Mouse (Mus musculus): Measurements from ENCODE around the gene Gm21750. TPM values are rescaled to one million over a fixed set of nuclear protein-coding genes. Genes with fewer than 3 reads are reported as not detected.
"Not testable (repeated sequence)": the region's sequence is repeated elsewhere in the genome, so short reads cannot be mapped to it uniquely, and the experiment has no call there.

Gene Gm21750
- not detected in 2 replicates for total RNA-seq (2017)

- not testable (repeated sequence) for ATAC-seq (replicated peaks; ENCODE audit: low read depth, poor library complexity, severe bottlenecking)
Measured at GRCm38 (mm10) chr14:73660925-73661324, at the start of gene Gm21750. Gene Gm21750 (plus strand): TSS chr14:73661225.

- not testable (repeated sequence) for ATAC-seq (replicated peaks; ENCODE audit: low read depth, poor library complexity, severe bottlenecking)
Measured at GRCm38 (mm10) chr14:73614961-73615360, 46.1 kb upstream of the Gm21750 start.

- ATAC-seq (replicated peaks; ENCODE audit: low read depth, poor library complexity, severe bottlenecking) = no peak
Measured at GRCm38 (mm10) chr14:73620880-73621279, 40.1 kb upstream of the Gm21750 start.

GRCm38 (mm10) chr14:73622988-73623387 is 38.0 kb upstream of the Gm21750 start:
- ATAC-seq (replicated peaks; ENCODE audit: low read depth, poor library complexity, severe bottlenecking) = no peak

GRCm38 (mm10) chr14:73625469-73625868 is 35.6 kb upstream of the Gm21750 start:
- no peak for ATAC-seq (replicated peaks; ENCODE audit: low read depth, poor library complexity, severe bottlenecking)

GRCm38 (mm10) chr14:73631511-73631910 is 29.5 kb upstream of the Gm21750 start:
- no peak for ATAC-seq (replicated peaks; ENCODE audit: low read depth, poor library complexity, severe bottlenecking)

GRCm38 (mm10) chr14:73632648-73633263 is 28.3 kb upstream of the Gm21750 start:
- peak; percentile 92 for ATAC-seq (replicated peaks; ENCODE audit: low read depth, poor library complexity, severe bottlenecking)

GRCm38 (mm10) chr14:73634356-73634755 is 26.7 kb upstream of the Gm21750 start:
- no peak for ATAC-seq (replicated peaks; ENCODE audit: low read depth, poor library complexity, severe bottlenecking)

GRCm38 (mm10) chr14:73637460-73637859 is 23.6 kb upstream of the Gm21750 start:
- ATAC-seq (replicated peaks; ENCODE audit: low read depth, poor library complexity, severe bottlenecking) = peak; percentile 78

GRCm38 (mm10) chr14:73650179-73650578 is 10.8 kb upstream of the Gm21750 start:
- no peak for ATAC-seq (replicated peaks; ENCODE audit: low read depth, poor library complexity, severe bottlenecking)

GRCm38 (mm10) chr14:73670091-73670490 is 9.1 kb downstream of the Gm21750 start:
- ATAC-seq (replicated peaks; ENCODE audit: low read depth, poor library complexity, severe bottlenecking) = no peak

- peak; percentile 76 for ATAC-seq (replicated peaks; ENCODE audit: low read depth, poor library complexity, severe bottlenecking)
Measured at GRCm38 (mm10) chr14:73687726-73688125, 26.7 kb downstream of the Gm21750 start.

- ATAC-seq (replicated peaks; ENCODE audit: low read depth, poor library complexity, severe bottlenecking) = no peak
Measured at GRCm38 (mm10) chr14:73688427-73688826, 27.4 kb downstream of the Gm21750 start.

- peak; percentile 52; the same call in 1 of the 2 replicates for ATAC-seq (replicated peaks; ENCODE audit: low read depth, poor library complexity, severe bottlenecking)
Measured at GRCm38 (mm10) chr14:73700256-73700655, 39.2 kb downstream of the Gm21750 start.

GRCm38 (mm10) chr14:73709412-73710110 is 48.5 kb downstream of the Gm21750 start:
- ATAC-seq (replicated peaks; ENCODE audit: low read depth, poor library complexity, severe bottlenecking) = no peak

Other genes starting within 250 kb of the Gm21750 start
- 51.7 and 63.4 TPM in 2 replicates for gene Med4, start 151.2 kb upstream of the Gm21750 start, total RNA-seq (2017)
- gene Sucla2, start 135.9 kb upstream of the Gm21750 start, total RNA-seq (2017) = 116 and 162 TPM in 2 replicates
- 2.0 and 5.2 TPM in 2 replicates for gene Nudt15, start 113.0 kb upstream of the Gm21750 start, total RNA-seq (2017)

All from common myeloid progenitor, adult 5-6 weeks (primary cell).